Mouse (Mus musculus) gastrocnemius, postnatal 14 days (tissue): ENCODE data around the gene Gm20388. TPM values are rescaled to one million over a fixed set of nuclear protein-coding genes. Genes with fewer than 3 reads are reported as not detected.
A peak's percentile ranks its signal among the peaks of the same experiment; 100 is the strongest.
"Not testable (repeated sequence)": the region's sequence is repeated elsewhere in the genome, so short reads cannot be mapped to it uniquely, and the experiment has no call there.

Source experiments
- DNase-seq: peaks from one replicate; pipeline ENCODE4 v3.0.0; 2021; ENCODE audit warnings: mixed read lengths
- intact Hi-C: fragments of 180-260 bp; cut with DNase I; formaldehyde crosslinking; loops from one replicate; pipeline ENCODE4 v1.15.1; 2025; ENCODE audit warnings: low total_unique reads
- total RNA-seq, 2 experiments: library from RNA; stranded (reverse); gene quantifications; 2 replicates each; pipeline ENCODE4 v1.2.3; 2021

Gm20388 gene
- total RNA-seq, 2 experiments from 2014 or later: 5.6 to 6.0 TPM

GRCm38 (mm10) chr8:123432381-123432780 is 3521.7 kb downstream of the Gm20388 start:
- DNase-seq: no peak
- intact Hi-C loops: no loop called here

- DNase-seq, intact Hi-C loops: not testable (repeated sequence)
These were observed 3522.8 kb downstream of the Gm20388 start for GRCm38 (mm10) chr8:123433241-123433974.

GRCm38 (mm10) chr8:123441788-123442187 is 3531.1 kb downstream of the Gm20388 start:
- intact Hi-C loops: no loop called here

GRCm38 (mm10) chr8:123442351-123442750 is 3531.7 kb downstream of the Gm20388 start:
- no peak for DNase-seq
- intact Hi-C loops: no loop called here

More at GRCm38 (mm10) chr8:123441788-123442187, 3531.1 kb downstream of the Gm20388 start:
- DNase-seq: no peak

- peak; percentile 95 for DNase-seq
- intact Hi-C loops: no loop called here
These were observed 3532.4 kb downstream of the Gm20388 start for GRCm38 (mm10) chr8:123442871-123443575.

- intact Hi-C loops: no loop called here
- no peak for DNase-seq
These were observed 3532.9 kb downstream of the Gm20388 start for GRCm38 (mm10) chr8:123443576-123443921.

GRCm38 (mm10) chr8:123444131-123444530 is 3533.5 kb downstream of the Gm20388 start:
- DNase-seq: no peak
- intact Hi-C loops: no loop called here

GRCm38 (mm10) chr8:123445981-123446380 is 3535.3 kb downstream of the Gm20388 start:
- DNase-seq: no peak
- intact Hi-C loops: no loop called here

GRCm38 (mm10) chr8:123446799-123447198 is 3536.2 kb downstream of the Gm20388 start:
- no peak for DNase-seq

GRCm38 (mm10) chr8:123450783-123451182 is 3540.1 kb downstream of the Gm20388 start:
- DNase-seq: no peak
- intact Hi-C loops: no loop called here

More at GRCm38 (mm10) chr8:123446799-123447198, 3536.2 kb downstream of the Gm20388 start:
- intact Hi-C loops: no loop called here

- DNase-seq, intact Hi-C loops: not testable (repeated sequence)
These were observed 3541.1 kb downstream of the Gm20388 start for GRCm38 (mm10) chr8:123451747-123452146.

GRCm38 (mm10) chr8:123452149-123452548 is 3541.5 kb downstream of the Gm20388 start:
- intact Hi-C loops: no loop called here
- no peak for DNase-seq

GRCm38 (mm10) chr8:123453291-123453690 is 3542.7 kb downstream of the Gm20388 start:
- intact Hi-C loops: no loop called here
- DNase-seq: no peak

GRCm38 (mm10) chr8:123453951-123454350 is 3543.3 kb downstream of the Gm20388 start:
- DNase-seq: no peak
- intact Hi-C loops: no loop called here

GRCm38 (mm10) chr8:123454559-123454958 is 3543.9 kb downstream of the Gm20388 start:
- intact Hi-C loops: no loop called here
- no peak for DNase-seq

- DNase-seq: no peak
- intact Hi-C loops: no loop called here
These were observed 3553.0 kb downstream of the Gm20388 start for GRCm38 (mm10) chr8:123463651-123464050.

- DNase-seq: no peak
- intact Hi-C loops: no loop called here
These were observed 3556.8 kb downstream of the Gm20388 start for GRCm38 (mm10) chr8:123467476-123467875.

- intact Hi-C loops, DNase-seq: not testable (repeated sequence)
These were observed 3562.3 kb downstream of the Gm20388 start for GRCm38 (mm10) chr8:123472991-123473390.

GRCm38 (mm10) chr8:123474549-123474948 is 3563.9 kb downstream of the Gm20388 start:
- intact Hi-C loops, DNase-seq: not testable (repeated sequence)

GRCm38 (mm10) chr8:123476911-123477736 is 3566.5 kb downstream of the Gm20388 start:
- intact Hi-C loops: no loop called here

More at GRCm38 (mm10) chr8:123476911-123477736, 3566.5 kb downstream of the Gm20388 start:
- DNase-seq: no peak
